Mouse (Mus musculus) liver, postnatal 0 days (tissue): ENCODE measurements around the gene Gm20532. TPM values are rescaled to one million over a fixed set of nuclear protein-coding genes. Genes with fewer than 3 reads are reported as not detected.
A peak's percentile ranks its signal among the peaks of the same experiment; 100 is the strongest.

Experiments
- ATAC-seq: fragments of 200-750 bp; cut with Nextera tagmentation; 2 replicates; pipeline ENCODE4 v1.8.0; 2017; ENCODE audit warnings: mild to moderate bottlenecking, moderate library complexity
- DNase-seq: peaks from one replicate; pipeline ENCODE4 v3.0.0-alpha.2; 2016
- H3K27ac ChIP-seq: fragments of 300-500 bp; sonication (generic); 2 replicates; pipeline ENCODE4 v1.5.1; 2014; ENCODE audit warnings: antibody characterized with exemption, moderate library complexity, mild to moderate bottlenecking, low read depth
- H3K27me3 ChIP-seq: fragments of 300-500 bp; sonication (generic); 2 replicates; pipeline ENCODE4 v1.6.1; 2014; ENCODE audit warnings: low read length, control low read depth, mixed read lengths; ENCODE audit not compliant: insufficient read depth
- H3K36me3 ChIP-seq: fragments of 300-500 bp; sonication (generic); replicated peaks from 2 replicates; pipeline ENCODE4 v1.6.1; 2014; ENCODE audit warnings: mild to moderate bottlenecking, control low read depth, low read length, moderate library complexity, mixed read lengths; ENCODE audit not compliant: insufficient read depth
- H3K4me1 ChIP-seq: fragments of 300-500 bp; sonication (generic); 2 replicates; pipeline ENCODE4 v1.6.1; 2014; ENCODE audit warnings: antibody characterized with exemption, mild to moderate bottlenecking, control low read depth; ENCODE audit not compliant: insufficient read depth
- H3K4me2 ChIP-seq: fragments of 300-500 bp; sonication (generic); 2 replicates; pipeline ENCODE4 v1.6.1; 2014; ENCODE audit warnings: low read depth, mild to moderate bottlenecking, low read length, moderate library complexity, mixed read lengths
- H3K4me3 ChIP-seq: fragments of 300-500 bp; sonication (generic); 2 replicates; pipeline ENCODE4 v1.5.1; 2014; ENCODE audit warnings: low read depth, low read length
- H3K9ac ChIP-seq: fragments of 300-500 bp; sonication (generic); replicated peaks from 2 replicates; pipeline ENCODE4 v1.6.1; 2014; ENCODE audit warnings: mild to moderate bottlenecking, moderate library complexity
- H3K9me3 ChIP-seq: fragments of 300-500 bp; sonication (generic); 2 replicates; pipeline ENCODE4 v1.6.1; 2016; ENCODE audit warnings: mild to moderate bottlenecking, control low read depth, low read length, mixed read lengths
- CTCF ChIP-seq: sonication (generic); IDR thresholded peaks from 2 replicates; pipeline ENCODE4 v1.5.1; 2016; ENCODE audit warnings: antibody characterized with exemption, low read depth
- EP300 ChIP-seq: IDR thresholded peaks from 2 replicates; pipeline ENCODE4 v1.6.1; 2016; ENCODE audit warnings: antibody characterized with exemption, low read depth, mild to moderate bottlenecking
- WGBS: fragments of 180-500 bp; shearing (Covaris S2); extraction: QIAGEN DNeasy Blood & Tissue Kit; methylation state at CpG from one replicate; pipeline ENCODE4 v1.1.7; 2014; ENCODE audit not compliant: insufficient replicate concordance; 5-methylcytosine and 5-hydroxymethylcytosine counted together
- polyA plus RNA-seq: library from polyadenylated mRNA; unstranded; fragments of >200 nt; fragmentation: Nextera tagmentation; extraction: Ambion mirVana; gene quantifications from 2 replicates; pipeline ENCODE4 v1.2.1, GENCODE M21; 2015

Gene Gm20532
- polyA plus RNA-seq, 1 experiment from 2014 or later, result not detected

DNA sequence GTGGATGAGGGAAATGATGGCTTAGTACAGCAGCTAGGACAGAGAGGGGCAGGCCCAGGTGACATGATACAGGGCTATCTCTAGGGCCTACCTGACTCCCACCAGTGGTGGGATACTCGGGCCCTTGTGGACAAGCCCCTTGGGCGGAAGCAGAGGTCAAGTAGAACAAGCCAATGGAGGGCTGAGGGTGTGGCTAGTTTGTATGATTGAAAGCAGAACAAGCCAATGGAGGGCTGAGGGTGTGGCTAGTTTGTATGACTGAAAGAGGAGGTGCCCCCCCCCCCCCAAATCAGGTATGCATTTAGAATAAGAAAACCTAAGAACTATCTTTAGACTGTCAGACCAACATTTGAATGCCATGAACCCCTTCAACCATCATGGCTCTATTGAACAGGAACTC, 4.2 kb upstream of the Gm20532 start:
- ATAC-seq (no peak), DNase-seq (no peak)
- no peaks in the 10 kb centered on the region for H3K36me3 ChIP-seq
- TF ChIP-seq EP300, result no peak
- TF ChIP-seq CTCF, result no peak
- peaks cover 19% of the 10 kb centered on the region for H3K4me1 ChIP-seq
- WGBS, result 43% methylated on average over 2 of the region's 2 CpGs
- H3K4me3 ChIP-seq, result no peak overlapping the region
- H3K27ac ChIP-seq, result peak overlapping the region; percentile 71
- H3K9ac ChIP-seq, result no peak overlapping the region
- no peaks in the 10 kb centered on the region for H3K9me3 ChIP-seq
- 0 out of 2 replicates have a peak overlapping the region, but pooled peaks have one; percentile 16 for H3K4me2 ChIP-seq
- 0 out of 2 replicates have a peak, but pooled peaks cover 2% of the 10 kb centered on the region for H3K27me3 ChIP-seq

DNA sequence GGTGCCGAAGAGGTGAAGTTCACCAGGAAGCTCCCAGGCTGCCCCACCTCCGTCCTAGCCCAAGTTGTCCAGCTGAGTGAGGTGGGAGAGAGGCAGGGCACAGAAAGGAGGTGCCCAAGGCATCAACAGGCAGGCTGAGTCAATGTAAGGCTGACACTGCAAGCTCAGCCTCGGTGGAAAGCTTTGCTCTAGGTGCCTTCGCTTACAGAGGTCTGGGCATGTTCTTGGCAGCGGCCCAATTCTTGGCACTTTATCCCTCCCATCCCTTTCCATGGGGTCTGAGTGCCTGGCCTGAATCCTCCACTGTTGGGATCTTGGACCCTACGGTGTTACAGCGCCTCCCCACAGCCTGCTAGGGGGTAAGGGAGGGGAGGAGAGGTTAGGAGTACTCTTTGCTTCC, 3.7 kb upstream of the Gm20532 start:
- Histone ChIP-seq H3K4me3 (no peak overlapping the region), H3K27me3 (0 out of 2 replicates have a peak, but pooled peaks cover 2% of the 10 kb centered on the region), H3K4me1 (peaks cover 18% of the 10 kb centered on the region), H3K4me2 (0 out of 2 replicates have a peak overlapping the region, but pooled peaks have one; percentile 9), H3K27ac (peak overlapping the region; percentile 71; the same call in 1 of the 2 replicates), H3K36me3 (no peaks in the 10 kb centered on the region), H3K9ac (no peak overlapping the region), H3K9me3 (no peaks in the 10 kb centered on the region)
- TF ChIP-seq CTCF (no peak), EP300 (no peak)
- ATAC-seq (no peak), DNase-seq (no peak)
- 51% methylated on average over 7 of the region's 7 CpGs for WGBS

- ATAC-seq (peak; percentile 7; the same call in 1 of the 2 replicates), DNase-seq (no peak)
- peak overlapping the region; percentile 66 for H3K9ac ChIP-seq
- H3K27me3 ChIP-seq, result 0 out of 2 replicates have a peak, but pooled peaks cover 2% of the 10 kb centered on the region
- H3K4me3 ChIP-seq, result peak overlapping the region; percentile 36
- TF ChIP-seq CTCF (no peak), EP300 (no peak)
- 12% methylated on average over 11 of the region's 11 CpGs for WGBS
- peaks cover 12% of the 10 kb centered on the region for H3K4me1 ChIP-seq
- H3K27ac ChIP-seq, result peak overlapping the region; percentile 71
- no peaks in the 10 kb centered on the region for H3K9me3 ChIP-seq
- peak overlapping the region; percentile 22; the same call in 1 of the 2 replicates for H3K4me2 ChIP-seq
- no peaks in the 10 kb centered on the region for H3K36me3 ChIP-seq
Measured at GRCm38 (mm10) chr2:26583640-26584039, 2.8 kb upstream of the Gm20532 start.

GRCm38 (mm10) chr2:26585713-26586112, 726 bp upstream of the Gm20532 start:
- ATAC-seq, result no peak
- Histone ChIP-seq H3K4me2 (0 out of 2 replicates have a peak overlapping the region, but pooled peaks have one; percentile 87), H3K36me3 (no peaks in the 10 kb centered on the region), H3K27me3 (0 out of 2 replicates have a peak, but pooled peaks cover 2% of the 10 kb centered on the region), H3K9me3 (no peaks in the 10 kb centered on the region), H3K9ac (peak overlapping the region; percentile 59; the same call in 1 of the 2 replicates), H3K27ac (peak overlapping the region; percentile 9; the same call in 1 of the 2 replicates), H3K4me1 (peaks cover 8% of the 10 kb centered on the region), H3K4me3 (peak overlapping the region; percentile 66; the same call in 1 of the 2 replicates)
- DNase-seq, result no peak
- no peak for TF ChIP-seq EP300
- no peak for TF ChIP-seq CTCF
- WGBS, result 49% methylated on average over 6 of the region's 6 CpGs

DNA sequence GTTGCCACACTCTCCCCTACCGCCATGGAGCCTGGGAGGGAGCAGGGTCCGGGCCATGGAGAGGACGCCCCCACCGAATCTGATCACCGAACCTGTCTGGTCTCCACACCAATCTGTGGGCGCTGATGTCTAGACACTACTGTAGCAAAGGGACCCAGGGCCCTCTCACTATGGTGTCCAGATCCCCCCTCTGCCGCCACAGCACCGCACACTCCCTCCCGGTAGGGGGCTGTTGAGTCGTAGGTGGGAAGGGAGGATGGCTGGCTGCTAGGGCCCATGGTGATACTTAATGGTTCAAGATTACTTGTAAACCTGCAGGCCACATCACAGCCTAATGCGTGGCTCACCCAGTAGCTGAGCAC, 586 bp downstream of the Gm20532 start:
- no peaks in the 10 kb centered on the region for H3K9me3 ChIP-seq
- no peak for DNase-seq
- H3K27ac ChIP-seq, result peak overlapping the region; percentile 4; the same call in 1 of the 2 replicates
- TF ChIP-seq CTCF, result no peak; the same call in 1 of the 2 replicates
- no peak for TF ChIP-seq EP300
- peak overlapping the region; percentile 66 for H3K4me3 ChIP-seq
- 6% methylated on average over 11 of the region's 11 CpGs for WGBS
- no peaks in the 10 kb centered on the region; the same call in 1 of the 2 replicates for H3K36me3 ChIP-seq
- peak overlapping the region; percentile 87 for H3K4me2 ChIP-seq
- H3K27me3 ChIP-seq, result 0 out of 2 replicates have a peak, but pooled peaks cover 2% of the 10 kb centered on the region
- no peak; the same call in 1 of the 2 replicates for ATAC-seq
- H3K9ac ChIP-seq, result peak overlapping the region; percentile 68
- peaks cover 8% of the 10 kb centered on the region for H3K4me1 ChIP-seq

DNA sequence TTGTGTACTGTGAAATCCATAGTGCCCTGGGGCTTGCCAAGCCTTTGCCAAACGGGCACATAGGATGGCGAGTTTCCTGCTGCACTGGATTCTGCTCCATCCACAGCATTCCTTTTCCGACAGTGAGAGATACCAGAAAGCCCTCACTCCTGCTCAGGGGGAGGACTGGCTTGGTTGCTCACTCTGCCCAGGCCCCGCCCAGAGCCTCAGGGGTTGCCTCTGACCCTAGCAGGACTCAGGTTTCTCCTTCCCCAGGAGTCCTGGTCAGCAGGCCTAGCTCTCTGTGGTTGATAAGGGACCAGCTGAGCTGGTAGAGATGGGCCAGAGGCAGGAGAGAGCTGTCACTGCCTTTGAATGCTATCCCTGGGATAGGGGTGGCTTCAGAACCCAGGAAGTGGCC, 2.1 kb downstream of the Gm20532 start:
- Histone ChIP-seq H3K9ac (no peak overlapping the region), H3K4me1 (peaks cover 8% of the 10 kb centered on the region), H3K27me3 (0 out of 2 replicates have a peak, but pooled peaks cover 2% of the 10 kb centered on the region), H3K9me3 (no peaks in the 10 kb centered on the region), H3K4me2 (peak overlapping the region; percentile 20; the same call in 1 of the 2 replicates), H3K36me3 (peaks cover 14% of the 10 kb centered on the region), H3K27ac (no peak overlapping the region), H3K4me3 (no peak overlapping the region)
- TF ChIP-seq EP300 (no peak), CTCF (no peak)
- ATAC-seq (no peak), DNase-seq (no peak)
- WGBS, result 62% methylated on average over 4 of the region's 4 CpGs
